Mouse (Mus musculus) kidney, postnatal 14 days (tissue): ENCODE data around the gene Nkx2-1.
"Not testable (repeated sequence)": the region's sequence is repeated elsewhere in the genome, so short reads cannot be mapped to it uniquely, and the experiment has no call there.

Experiments used
- DNase-seq: peaks from one replicate; pipeline ENCODE4 v3.0.0; 2022; ENCODE audit warnings: mixed read lengths

Nkx2-1 gene

GRCm38 (mm10) chr12:56536884-56537265, at the start of gene Nkx2-1:
TSS of gene Nkx2-1 (minus strand) at chr12:56536908.
- DNase-seq, result no peak

- peak; percentile 77 for DNase-seq
Measured at GRCm38 (mm10) chr12:56541068-56541467, 4.4 kb upstream of the Nkx2-1 start.

DNA sequence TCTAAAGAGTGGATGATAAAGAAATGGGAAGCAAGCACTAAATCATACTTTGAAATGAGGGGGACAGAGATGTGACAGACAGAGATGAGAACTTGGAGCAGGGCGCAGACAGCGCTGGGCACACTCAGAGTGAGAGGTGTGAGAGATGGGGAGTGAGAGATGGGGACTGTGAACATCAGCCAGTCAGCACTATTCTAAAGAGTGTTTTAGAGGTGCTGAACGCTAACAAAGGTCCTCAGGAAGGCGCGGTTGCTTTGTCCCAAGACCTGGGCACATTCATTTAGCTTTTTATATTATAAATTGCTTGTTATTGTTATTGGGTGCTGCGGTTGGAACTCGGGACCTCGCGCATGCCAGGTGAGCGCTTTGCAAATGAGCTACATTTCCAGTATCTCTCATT, 3.9 kb upstream of the Nkx2-1 start:
- DNase-seq, result no peak

DNA sequence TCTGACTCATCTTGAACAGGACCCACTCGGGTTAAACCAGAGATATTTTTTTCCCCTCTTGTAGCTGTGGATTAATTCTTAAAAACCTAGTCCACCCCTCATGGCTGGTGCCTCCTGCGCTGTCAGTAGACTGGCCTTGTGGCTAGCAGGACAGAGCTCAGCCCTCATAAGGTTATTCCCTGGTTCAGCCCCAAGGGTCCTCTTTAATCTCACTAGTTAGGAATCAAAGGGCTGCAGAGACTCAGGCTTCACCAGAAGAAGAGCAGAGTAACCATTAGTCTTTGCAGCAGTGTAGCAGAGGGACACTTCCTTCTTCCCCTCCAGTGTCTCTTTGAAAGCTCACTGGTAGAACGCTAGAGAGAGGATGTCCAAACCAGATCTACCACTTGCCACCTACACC, 1.9 kb upstream of the Nkx2-1 start:
- DNase-seq, result no peak

DNA sequence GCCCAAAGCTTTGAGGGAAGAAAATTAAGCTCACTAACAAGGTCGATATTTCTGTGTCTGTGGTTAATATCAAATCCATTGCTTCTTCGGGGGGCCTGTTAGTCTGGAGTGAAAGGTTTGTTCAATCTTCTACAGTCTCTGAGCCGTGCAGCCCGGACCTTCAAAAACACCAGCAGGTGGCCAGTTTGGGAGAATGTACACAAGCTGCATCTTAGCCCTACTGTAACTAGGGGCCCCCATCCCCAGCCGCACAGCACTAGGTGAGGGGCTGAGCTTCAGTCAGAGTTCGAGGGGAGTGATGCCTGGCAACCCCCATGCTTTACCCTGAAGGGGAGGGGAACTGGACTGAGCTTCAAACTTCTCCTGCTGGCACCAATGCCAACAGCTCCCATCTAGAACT, 1.2 kb upstream of the Nkx2-1 start:
- DNase-seq, result no peak

DNA sequence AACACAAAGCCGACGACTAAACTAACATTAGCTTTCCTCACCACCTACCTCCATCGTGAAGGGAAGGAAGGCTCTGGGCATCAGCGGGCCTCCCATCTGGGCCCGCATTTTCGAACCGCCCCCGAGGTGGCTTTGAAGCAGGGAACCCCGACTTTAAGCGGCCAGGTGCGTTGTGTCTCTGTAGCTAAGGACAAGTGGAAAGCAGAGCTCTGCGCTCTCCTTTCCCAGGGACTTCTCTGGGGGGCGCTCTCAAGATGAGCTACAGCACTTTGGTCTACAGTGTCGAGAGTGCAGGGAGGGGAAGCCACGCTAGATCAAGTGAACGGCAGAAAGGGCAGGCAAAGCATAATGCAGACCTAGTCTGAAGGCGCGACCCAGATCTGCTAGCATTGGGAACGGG, 634 bp upstream of the Nkx2-1 start:
- DNase-seq, result no peak

DNA sequence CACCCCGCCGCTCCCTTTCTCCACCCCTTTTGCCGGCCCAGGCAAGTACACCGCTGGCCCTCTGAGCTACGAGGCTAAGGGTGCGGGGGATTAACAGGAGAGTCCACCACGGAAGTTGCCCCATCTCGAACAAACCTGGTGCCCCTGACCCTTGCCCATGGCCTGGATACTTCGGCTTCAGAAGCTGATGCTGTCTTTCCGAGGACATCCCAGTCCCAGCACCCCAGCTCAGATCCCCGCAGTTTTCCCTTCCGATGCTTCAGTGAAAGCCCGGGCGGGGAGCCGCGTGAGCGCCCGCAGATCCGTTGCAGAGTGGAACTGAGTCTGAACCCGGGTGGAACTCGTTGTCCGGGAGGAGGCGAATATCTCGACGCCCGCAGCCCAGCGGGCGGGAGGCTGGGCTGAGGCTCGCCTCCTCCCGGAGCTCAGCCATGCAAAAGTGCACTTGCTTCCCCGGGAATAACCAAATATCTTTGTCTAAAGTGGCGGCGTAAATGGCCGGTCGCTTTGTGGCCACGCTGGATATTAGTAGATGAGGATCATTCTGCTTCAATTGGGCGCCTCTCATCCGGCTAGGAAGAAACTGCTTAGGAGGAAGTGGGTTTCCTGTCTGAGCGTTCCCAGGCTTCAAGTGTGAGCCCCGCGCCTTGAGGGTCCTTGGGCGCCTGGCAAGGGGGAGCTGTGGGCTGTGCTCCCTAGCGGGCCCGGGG, 379 bp downstream of the Nkx2-1 start:
- DNase-seq, result no peak

DNA sequence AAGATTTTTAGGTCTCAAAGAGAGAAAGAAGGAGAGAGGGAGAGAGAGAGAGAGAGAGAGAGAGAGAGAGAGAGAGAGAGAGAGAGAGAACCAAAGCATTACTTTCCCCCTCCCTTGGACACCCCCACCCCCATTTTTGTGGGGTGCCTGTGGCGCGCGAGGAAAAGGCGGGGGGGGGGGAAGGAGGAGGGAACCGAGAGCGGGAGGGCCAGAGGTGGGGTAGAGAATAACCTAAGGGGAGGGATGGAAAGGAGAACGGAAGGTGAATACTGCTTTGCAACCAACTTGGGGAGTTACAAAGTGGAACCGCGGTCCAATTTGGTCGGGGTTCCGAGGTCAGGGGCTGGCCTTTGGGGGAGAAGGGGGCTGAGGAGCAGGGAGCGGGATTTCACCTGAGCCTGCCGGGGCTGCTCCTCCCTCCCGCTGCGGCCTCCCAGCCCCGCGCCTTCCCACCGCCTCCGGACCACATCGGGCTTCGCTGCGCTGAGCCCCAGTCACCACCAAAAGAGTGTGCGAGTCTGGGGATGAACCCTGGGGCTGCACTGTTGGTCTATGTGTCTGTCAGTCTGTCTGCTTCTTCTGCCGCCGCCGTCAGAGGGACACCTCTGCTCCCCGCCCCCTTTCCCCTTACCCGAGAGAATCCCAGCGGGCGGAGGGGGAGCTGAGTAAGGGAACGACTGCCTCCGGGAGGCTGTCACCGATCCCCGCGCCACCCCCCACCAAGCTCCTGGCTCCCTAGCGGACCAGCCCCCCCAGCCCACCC, 1.1 kb downstream of the Nkx2-1 start:
- no peak for DNase-seq

- no peak for DNase-seq
Measured at GRCm38 (mm10) chr12:56534651-56535326, 1.9 kb downstream of the Nkx2-1 start.

DNA sequence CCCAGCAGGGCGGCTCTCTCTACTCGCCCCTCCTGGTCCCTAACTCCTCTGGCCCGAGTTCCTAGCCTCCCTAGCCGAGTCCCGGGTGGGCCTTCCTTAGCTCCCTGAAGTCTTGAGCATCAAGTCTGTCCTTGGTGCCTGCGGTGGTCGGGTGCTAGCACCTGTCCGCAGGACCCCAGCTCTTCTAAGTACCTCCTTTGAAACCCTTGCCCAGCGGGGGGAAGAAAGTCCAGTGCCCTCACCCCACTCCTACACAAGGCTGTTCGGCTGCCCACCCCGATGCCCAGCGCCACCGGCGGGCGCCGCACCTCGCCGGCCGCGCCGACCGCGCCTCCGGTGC, 2.4 kb downstream of the Nkx2-1 start:
- DNase-seq, result no peak

- DNase-seq, result no peak
Measured at GRCm38 (mm10) chr12:56533501-56534310, 3.0 kb downstream of the Nkx2-1 start.

GRCm38 (mm10) chr12:56532986-56533495, 3.7 kb downstream of the Nkx2-1 start:
- DNase-seq, result no peak

GRCm38 (mm10) chr12:56532142-56532541, 4.6 kb downstream of the Nkx2-1 start:
- DNase-seq, result no peak

GRCm38 (mm10) chr12:56531051-56531620, 5.6 kb downstream of the Nkx2-1 start:
- DNase-seq, result no peak

DNA sequence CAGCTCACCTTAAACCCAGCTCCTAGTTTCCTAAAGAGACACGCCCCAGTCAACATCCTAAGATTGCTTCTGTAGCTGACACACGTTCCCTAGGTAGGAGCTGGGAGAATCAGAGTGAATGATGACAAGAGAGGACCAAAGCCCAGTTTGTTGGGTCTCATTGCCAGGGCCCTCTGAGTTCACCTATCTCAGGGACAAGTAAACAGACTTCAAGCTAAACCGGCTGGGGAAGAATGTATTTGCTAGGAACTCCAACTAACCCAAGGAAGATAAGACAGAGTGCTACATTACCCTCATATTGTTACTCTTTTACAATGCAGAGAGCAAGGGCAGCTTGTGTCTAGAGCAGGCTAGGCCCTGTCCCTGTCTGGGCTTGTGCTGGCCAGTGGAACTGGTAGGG, 6.8 kb downstream of the Nkx2-1 start:
- DNase-seq, result no peak

GRCm38 (mm10) chr12:56528881-56529681, 7.6 kb downstream of the Nkx2-1 start:
- no peak for DNase-seq

DNA sequence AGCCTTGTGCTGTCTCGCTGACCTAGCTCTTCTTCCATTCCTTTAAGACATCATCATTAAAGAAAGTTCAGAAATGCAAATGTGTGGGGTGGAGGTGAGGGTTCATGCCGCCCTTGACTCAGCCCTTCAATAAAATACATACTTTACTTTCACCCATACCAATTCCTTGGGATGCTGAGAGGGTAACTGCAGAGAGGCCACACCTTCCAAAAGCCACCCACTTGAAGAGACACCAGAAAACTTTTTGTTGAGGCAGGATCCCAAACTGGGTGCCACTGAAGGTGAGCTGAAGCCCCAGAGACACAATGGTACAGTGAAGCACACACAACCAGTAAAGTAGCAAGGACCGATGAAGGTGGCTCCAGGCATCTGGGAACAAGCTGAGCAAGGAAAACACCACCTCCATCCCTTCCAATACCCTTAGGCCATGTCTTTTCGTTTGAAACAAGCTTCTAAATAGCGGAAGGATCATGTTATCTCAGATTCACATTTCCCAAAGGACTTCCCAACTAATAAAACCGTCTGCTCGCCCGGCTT, 8.6 kb downstream of the Nkx2-1 start:
- no peak for DNase-seq

- DNase-seq, result no peak
Measured at GRCm38 (mm10) chr12:56527071-56527470, 9.6 kb downstream of the Nkx2-1 start.

GRCm38 (mm10) chr12:56525219-56525797, 11.4 kb downstream of the Nkx2-1 start:
- not testable (repeated sequence) for DNase-seq

- DNase-seq, result no peak
Measured at GRCm38 (mm10) chr12:56524201-56524600, 12.5 kb downstream of the Nkx2-1 start.

DNA sequence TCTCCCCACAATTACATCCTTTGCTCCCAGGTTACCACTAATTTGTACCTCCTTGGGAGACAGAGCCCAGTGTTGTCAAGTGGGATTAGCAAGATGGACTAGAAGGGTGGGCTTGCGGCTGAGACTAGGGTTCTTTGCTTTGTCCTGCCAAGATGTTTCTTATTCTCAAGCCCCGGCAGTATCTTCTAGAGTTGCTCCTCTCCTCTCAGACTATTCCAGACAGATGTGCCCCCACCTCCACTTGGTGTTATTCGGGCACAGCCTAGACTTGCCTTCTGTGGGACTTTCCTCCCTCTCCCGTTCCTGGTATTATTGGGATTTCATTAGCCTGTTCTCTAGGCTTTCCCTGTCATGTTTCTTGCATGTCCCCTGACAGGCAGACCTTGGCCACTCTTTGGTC, 14.5 kb downstream of the Nkx2-1 start:
- no peak for DNase-seq
